ENCODE assay signal across 28 mouse cellular contexts in the genomic region with DNA sequence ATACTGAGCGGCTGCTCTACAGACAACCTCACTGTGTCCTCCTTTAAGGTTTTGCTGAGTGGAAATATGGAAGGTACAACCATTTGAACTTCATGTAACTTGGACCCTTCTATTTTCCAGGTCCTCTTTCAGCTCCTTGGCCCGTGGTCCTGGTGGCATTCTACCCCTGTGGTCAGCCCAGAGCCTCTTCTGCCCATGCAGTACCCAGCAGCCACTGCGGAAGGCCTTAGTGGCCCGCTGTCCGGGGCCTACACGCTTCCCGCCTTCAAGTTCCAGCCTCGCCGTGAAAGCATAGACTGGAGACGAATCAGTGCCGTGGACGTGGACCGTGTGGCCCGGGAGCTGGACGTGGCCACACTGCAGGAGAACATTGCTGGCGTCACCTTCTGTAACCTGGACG. TPM values are rescaled to one million over a fixed set of nuclear protein-coding genes. Genes with fewer than 3 reads are reported as not detected.
A peak's percentile ranks its signal among the peaks of the same experiment; 100 is the strongest.
DNase-seq lines count a peak whose midpoint lies in the region; ATAC-seq lines count a peak whose summit lies in the region.
"Had no signal": no experiment of that assay in that cellular context is flagged by ENCODE, and none has a peak within 500 bp of the region (broad histone marks: within the 10 kb centered on the region; RNA-seq: fewer than 3 reads in every experiment).

No protein-coding gene starts in this region.

- no peak overlapping the region for H3K27ac ChIP-seq in hindbrain, embryonic 12.5 days
- H3K27ac ChIP-seq in hindbrain, embryonic 14.5 days = no peak overlapping the region
- H3K27ac ChIP-seq in liver, embryonic 11.5 days (ENCODE audit: low read depth, low read length) = no peak overlapping the region
- no peak overlapping the region for H3K27ac ChIP-seq in midbrain, embryonic 15.5 days
- no peak overlapping the region for H3K27ac ChIP-seq in midbrain, embryonic 14.5 days (replicated peaks; ENCODE audit: low read depth, low read length)
- H3K27ac ChIP-seq: embryonic facial prominence, embryonic 13.5 days; gastrocnemius, adult 2 months; heart, embryonic 13.5 days; liver, embryonic 15.5 days; lung, embryonic 15.5 days had no signal

- H3K4me3 ChIP-seq in hindbrain, embryonic 12.5 days = no peak overlapping the region
- no peak overlapping the region for H3K4me3 ChIP-seq in hindbrain, embryonic 14.5 days (replicated peaks; ENCODE audit: low read length)
- no peak overlapping the region for H3K4me3 ChIP-seq in liver, embryonic 11.5 days (ENCODE audit: low read depth, low read length)
- no peak overlapping the region for H3K4me3 ChIP-seq in midbrain, embryonic 15.5 days
- no peak overlapping the region for H3K4me3 ChIP-seq in midbrain, embryonic 14.5 days (replicated peaks; ENCODE audit: low read depth, low read length)
- H3K4me3 ChIP-seq: embryonic facial prominence, embryonic 13.5 days; gastrocnemius, adult 2 months; heart, embryonic 13.5 days; liver, embryonic 15.5 days; lung, embryonic 15.5 days had no signal

- no peak overlapping the region for H3K9ac ChIP-seq in hindbrain, embryonic 12.5 days
- no peak overlapping the region for H3K9ac ChIP-seq in hindbrain, embryonic 14.5 days
- no peak overlapping the region for H3K9ac ChIP-seq in liver, embryonic 11.5 days (ENCODE audit: low read depth, low read length)
- no peak overlapping the region for H3K9ac ChIP-seq in midbrain, embryonic 15.5 days
- no peak overlapping the region for H3K9ac ChIP-seq in midbrain, embryonic 14.5 days (replicated peaks; ENCODE audit: low read length)
- H3K9ac ChIP-seq: embryonic facial prominence, embryonic 13.5 days; heart, embryonic 13.5 days; liver, embryonic 15.5 days; lung, embryonic 15.5 days had no signal

- no peak for DNase-seq in hindbrain, embryonic 14.5 days (ENCODE audit: low spot score)
- no peak for DNase-seq in liver, embryonic 11.5 days (ENCODE audit: low spot score)
- no peak for DNase-seq in liver
- no peak for DNase-seq in midbrain, embryonic 14.5 days
- DNase-seq: adrenal gland, adult 2 months; adrenal gland, postnatal 36 days; B cell, adult 2 months; gastrocnemius, postnatal 36 days; heart, postnatal 10 days; kidney, adult 18-20 months; kidney, postnatal 10 days; layer of hippocampus, postnatal 36 days; left cerebral cortex, postnatal 4 days; right cerebral cortex, postnatal 14 days had no signal

- peaks cover 4% of the 10 kb centered on the region for H3K4me1 ChIP-seq in hindbrain, embryonic 12.5 days
- no peaks in the 10 kb centered on the region; the same call in 1 of the 2 replicates for H3K4me1 ChIP-seq in hindbrain, embryonic 14.5 days (replicated peaks; ENCODE audit: control insufficient read depth, insufficient read depth, low read length)
- H3K4me1 ChIP-seq in liver, embryonic 11.5 days (replicated peaks; ENCODE audit: control insufficient read depth, insufficient read depth, low read length) = no peaks in the 10 kb centered on the region
- peaks cover 6% of the 10 kb centered on the region; the same call in 1 of the 2 replicates for H3K4me1 ChIP-seq in midbrain, embryonic 15.5 days
- H3K4me1 ChIP-seq in midbrain, embryonic 14.5 days (ENCODE audit: control insufficient read depth, insufficient read depth, low read length) = peaks cover 4% of the 10 kb centered on the region
- H3K4me1 ChIP-seq: liver, embryonic 15.5 days had no signal

- ATAC-seq in hindbrain, embryonic 12.5 days (ENCODE audit: low FRiP score) = peak; percentile 43; the same call in 1 of the 2 replicates
- no peak; the same call in 1 of the 2 replicates for ATAC-seq in hindbrain, embryonic 14.5 days (ENCODE audit: low FRiP score)
- ATAC-seq in liver, embryonic 11.5 days (replicated peaks; ENCODE audit: low FRiP score) = 0 out of 2 replicates have a peak, but pooled peaks have one; percentile 27
- peak; percentile 33; the same call in 1 of the 2 replicates for ATAC-seq in midbrain, embryonic 15.5 days (replicated peaks)
- ATAC-seq in midbrain, embryonic 14.5 days (ENCODE audit: low FRiP score, low TSS enrichment) = no peak
- ATAC-seq: activated CD4-positive, CD25-positive, alpha-beta regulatory T cell, adult 4 months; inflammation-experienced regulatory T-cells, adult 6 months had no signal

- WGBS in hindbrain, embryonic 12.5 days = 97% methylated on average over 17 of the region's 17 CpGs
- WGBS in hindbrain, embryonic 14.5 days = 98% methylated on average over 17 of the region's 17 CpGs
- 96% methylated on average over 17 of the region's 17 CpGs for whole genome bisulfite sequencing in liver, embryonic 11.5 days
- WGBS in midbrain, embryonic 15.5 days = 97% methylated on average over 17 of the region's 17 CpGs
- WGBS in midbrain, embryonic 14.5 days = 97% methylated on average over 17 of the region's 17 CpGs

- no peak overlapping the region for H3K4me2 ChIP-seq in hindbrain, embryonic 12.5 days (replicated peaks)
- H3K4me2 ChIP-seq in hindbrain, embryonic 14.5 days (replicated peaks) = no peak overlapping the region
- no peak overlapping the region for H3K4me2 ChIP-seq in liver, embryonic 11.5 days
- no peak overlapping the region for H3K4me2 ChIP-seq in midbrain, embryonic 15.5 days
- H3K4me2 ChIP-seq in midbrain, embryonic 14.5 days (ENCODE audit: low read length) = no peak overlapping the region
- H3K4me2 ChIP-seq: embryonic facial prominence, embryonic 13.5 days; heart, embryonic 13.5 days; liver, embryonic 15.5 days; lung, embryonic 15.5 days had no signal

- H3K9me3 ChIP-seq in hindbrain, embryonic 12.5 days (replicated peaks) = no peaks in the 10 kb centered on the region
- H3K9me3 ChIP-seq in hindbrain, embryonic 14.5 days (ENCODE audit: control insufficient read depth, low read length) = no peaks in the 10 kb centered on the region
- H3K9me3 ChIP-seq in liver, embryonic 11.5 days (ENCODE audit: control insufficient read depth, low read length) = no peaks in the 10 kb centered on the region
- H3K9me3 ChIP-seq in midbrain, embryonic 15.5 days = no peaks in the 10 kb centered on the region
- no peaks in the 10 kb centered on the region for H3K9me3 ChIP-seq in midbrain, embryonic 14.5 days (ENCODE audit: control insufficient read depth, low read length)
- H3K9me3 ChIP-seq: embryonic facial prominence, embryonic 13.5 days; heart, embryonic 13.5 days; liver, embryonic 15.5 days; lung, embryonic 15.5 days had no signal

- peaks cover 28% of the 10 kb centered on the region for H3K36me3 ChIP-seq in hindbrain, embryonic 12.5 days
- H3K36me3 ChIP-seq in hindbrain, embryonic 14.5 days (replicated peaks; ENCODE audit: control insufficient read depth, insufficient read depth) = peaks cover 17% of the 10 kb centered on the region; the same call in 1 of the 2 replicates
- H3K36me3 ChIP-seq in liver, embryonic 11.5 days (ENCODE audit: control insufficient read depth, insufficient read depth, low read length) = peaks cover 4% of the 10 kb centered on the region
- no peaks in the 10 kb centered on the region for H3K36me3 ChIP-seq in midbrain, embryonic 15.5 days (replicated peaks)
- peaks cover 11% of the 10 kb centered on the region; the same call in 1 of the 2 replicates for H3K36me3 ChIP-seq in midbrain, embryonic 14.5 days (ENCODE audit: control insufficient read depth, insufficient read depth, low read length)
- H3K36me3 ChIP-seq: liver, embryonic 15.5 days had no signal

- H3K27me3 ChIP-seq in hindbrain, embryonic 12.5 days = no peaks in the 10 kb centered on the region
- H3K27me3 ChIP-seq in hindbrain, embryonic 14.5 days (ENCODE audit: control insufficient read depth, insufficient read depth, low read length) = no peaks in the 10 kb centered on the region
- H3K27me3 ChIP-seq in liver, embryonic 11.5 days (replicated peaks; ENCODE audit: control insufficient read depth, insufficient read depth, low read length) = no peaks in the 10 kb centered on the region
- no peaks in the 10 kb centered on the region for H3K27me3 ChIP-seq in midbrain, embryonic 15.5 days (replicated peaks)
- H3K27me3 ChIP-seq in midbrain, embryonic 14.5 days (ENCODE audit: control insufficient read depth, insufficient read depth, low read length) = no peaks in the 10 kb centered on the region
- H3K27me3 ChIP-seq: embryonic facial prominence, embryonic 13.5 days; heart, embryonic 13.5 days; liver, embryonic 15.5 days; lung, embryonic 15.5 days had no signal

RNA-seq across cellular contexts. Expression of gene Dzip1l, which starts 7.9 kb away (rescaled TPM):
- 16.9 and 18.6 TPM in 2 replicates for polyA plus RNA-seq in hindbrain, embryonic 12.5 days (2016; fragmentation: Nextera tagmentation; extraction: Ambion mirVana)
- polyA plus RNA-seq in hindbrain, embryonic 14.5 days (2014; fragmentation: Nextera tagmentation; extraction: Ambion mirVana) = 6.6 and 7.9 TPM in 2 replicates
- 5.0 and 6.2 TPM in 2 replicates for polyA plus RNA-seq in liver, embryonic 11.5 days (2014; fragmentation: Nextera tagmentation; extraction: Ambion mirVana)
- polyA plus RNA-seq in midbrain, embryonic 15.5 days (2015; fragmentation: Nextera tagmentation; extraction: Ambion mirVana) = 8.8 and 10.8 TPM in 2 replicates
- 4.8 and 7.9 TPM in 2 replicates for polyA plus RNA-seq in midbrain, embryonic 14.5 days (2014; fragmentation: Nextera tagmentation; extraction: Ambion mirVana)
- polyA plus RNA-seq: inflammation-experienced regulatory T-cells, adult 6 months had no signal

RNA-seq across cellular contexts. Expression of gene A4gnt, which starts 24.9 kb away (rescaled TPM):
- not detected in 2 replicates for polyA plus RNA-seq in hindbrain, embryonic 12.5 days (2016; fragmentation: Nextera tagmentation; extraction: Ambion mirVana)
- not detected in 2 replicates for polyA plus RNA-seq in hindbrain, embryonic 14.5 days (2014; fragmentation: Nextera tagmentation; extraction: Ambion mirVana)
- polyA plus RNA-seq in liver, embryonic 11.5 days (2014; fragmentation: Nextera tagmentation; extraction: Ambion mirVana) = not detected in 2 replicates
- polyA plus RNA-seq in midbrain, embryonic 15.5 days (2015; fragmentation: Nextera tagmentation; extraction: Ambion mirVana) = not detected in 2 replicates
- polyA plus RNA-seq in midbrain, embryonic 14.5 days (2014; fragmentation: Nextera tagmentation; extraction: Ambion mirVana) = not detected in 2 replicates
- polyA plus RNA-seq: activated CD4-positive, CD25-positive, alpha-beta regulatory T cell, adult 4 months; adrenal gland, adult 2 months; brain, embryonic 14.5 days; embryonic facial prominence, embryonic 13.5 days; forebrain, embryonic 14.5 days; heart, embryonic 13.5 days; inflammation-experienced regulatory T-cells, adult 6 months; limb, embryonic 14.5 days; liver, embryonic 15.5 days; lung, embryonic 15.5 days; neural tube, embryonic 14.5 days; testis, adult 2 months had no signal

Comparison
In these comparisons a context has a peak if more than half of its experiments do, and no peak if none do; other contexts are left out.
1. ATAC-seq: peak in hindbrain, embryonic 12.5 days (single experiment), liver, embryonic 11.5 days (single experiment) and midbrain, embryonic 15.5 days (single experiment); none in hindbrain, embryonic 14.5 days (single experiment) and midbrain, embryonic 14.5 days (single experiment).